Mouse (Mus musculus): ENCODE data around the gene Kcnb1. TPM values are rescaled to one million over a fixed set of nuclear protein-coding genes. Genes with fewer than 3 reads are reported as not detected.

Kcnb1 gene
- polyA plus RNA-seq, 1 experiment from 2014 or later = 1.1 TPM

DNA sequence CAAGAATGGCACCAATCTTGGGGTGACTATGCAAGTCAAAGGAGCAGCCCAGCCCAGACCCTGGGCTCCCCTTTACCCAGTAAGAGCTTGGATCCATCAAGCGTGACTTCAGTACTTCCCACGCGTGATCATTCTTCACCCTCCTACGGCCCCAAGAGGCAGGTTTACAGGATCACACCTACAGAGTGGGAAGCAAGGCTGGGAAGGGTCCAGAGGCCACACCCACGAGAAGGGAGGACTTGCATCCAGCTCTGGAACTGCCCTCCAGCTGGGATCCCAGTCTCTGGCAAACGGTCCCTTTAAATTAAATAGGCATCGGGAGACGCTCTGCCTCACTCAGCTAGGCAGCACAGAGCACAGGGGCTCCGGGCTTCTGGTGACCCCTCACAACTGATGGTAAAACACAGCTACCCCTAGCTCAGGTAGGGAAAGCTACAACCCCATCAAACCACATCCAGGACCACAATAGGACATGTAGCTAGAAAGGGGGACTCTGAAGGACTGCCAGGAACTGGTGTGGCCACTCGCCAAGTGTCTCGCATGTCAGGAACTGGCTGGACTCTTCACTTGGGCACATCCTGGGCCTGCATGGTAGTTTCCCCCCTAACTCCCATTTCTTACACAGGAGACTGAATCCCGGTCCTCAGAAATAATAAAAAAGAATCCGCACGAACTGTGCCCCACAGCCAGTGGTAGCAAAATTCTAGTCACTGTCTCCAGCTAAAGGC is 8.1 kb downstream of the Kcnb1 start:
- DNase-seq (ENCODE audit: low spot score) (no peak), ATAC-seq (ENCODE audit: insufficient read depth, low FRiP score, low TSS enrichment) (no peak)
- Histone ChIP-seq H3K9ac (ENCODE audit: low read length) (no peak overlapping the region), H3K4me2 (ENCODE audit: low read depth) (no peak overlapping the region), H3K9me3 (ENCODE audit: control insufficient read depth, low read length) (no peaks in the 10 kb centered on the region), H3K36me3 (ENCODE audit: control insufficient read depth, insufficient read depth, low read length) (no peaks in the 10 kb centered on the region), H3K27ac (ENCODE audit: low read depth, low read length) (no peak overlapping the region), H3K27me3 (ENCODE audit: control insufficient read depth, insufficient read depth, low read length) (no peaks in the 10 kb centered on the region), H3K4me1 (ENCODE audit: control insufficient read depth, insufficient read depth, low read length) (no peaks in the 10 kb centered on the region), H3K4me3 (ENCODE audit: low read depth, low read length) (no peak overlapping the region)
- WGBS = 85% methylated on average over 14 of the region's 14 CpGs

DNA sequence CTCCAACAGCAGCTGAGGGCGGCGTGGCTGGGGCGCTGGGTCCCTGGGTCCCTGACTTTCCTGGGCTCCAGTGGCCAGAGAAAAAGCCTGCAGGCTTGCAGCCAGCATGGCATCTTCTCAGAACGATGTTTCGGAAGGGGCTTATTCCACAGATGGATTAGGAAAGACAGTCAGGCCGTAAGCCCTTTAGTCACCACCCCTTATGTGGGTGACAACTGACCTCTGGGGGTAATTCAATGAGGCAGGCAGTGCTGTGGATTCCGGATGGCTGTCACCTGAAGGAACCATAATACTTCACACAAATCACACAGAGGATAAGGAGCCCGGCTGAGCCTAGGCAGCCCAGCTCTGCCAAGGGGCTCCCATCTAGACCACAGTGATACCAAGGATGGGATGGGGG is 8.9 kb downstream of the Kcnb1 start:
- 78% methylated on average over 8 of the region's 8 CpGs for WGBS

GRCm38 (mm10) chr2:167179301-167179700 is 10.7 kb downstream of the Kcnb1 start:
- 90% methylated on average over 10 of the region's 10 CpGs for WGBS
- no peak for ATAC-seq (ENCODE audit: insufficient read depth, low FRiP score, low TSS enrichment)
- no peak overlapping the region for H3K4me3 ChIP-seq (ENCODE audit: low read depth, low read length)

More for the DNA sequence above, 8.9 kb downstream of the Kcnb1 start:
- no peak overlapping the region for H3K9ac ChIP-seq (ENCODE audit: low read length)
- H3K36me3 ChIP-seq (ENCODE audit: control insufficient read depth, insufficient read depth, low read length) = no peaks in the 10 kb centered on the region
- no peaks in the 10 kb centered on the region for H3K4me1 ChIP-seq (ENCODE audit: control insufficient read depth, insufficient read depth, low read length)
- ATAC-seq (ENCODE audit: insufficient read depth, low FRiP score, low TSS enrichment) = no peak
- H3K9me3 ChIP-seq (ENCODE audit: control insufficient read depth, low read length) = no peaks in the 10 kb centered on the region
- H3K4me3 ChIP-seq (ENCODE audit: low read depth, low read length) = no peak overlapping the region
- H3K27ac ChIP-seq (ENCODE audit: low read depth, low read length) = no peak overlapping the region
- no peak for DNase-seq (ENCODE audit: low spot score)
- H3K27me3 ChIP-seq (ENCODE audit: control insufficient read depth, insufficient read depth, low read length) = no peaks in the 10 kb centered on the region
- H3K4me2 ChIP-seq (ENCODE audit: low read depth) = no peak overlapping the region

GRCm38 (mm10) chr2:167177231-167177641 is 12.7 kb downstream of the Kcnb1 start:
- WGBS = 77% methylated on average over 10 of the region's 10 CpGs
- no peak for ATAC-seq (ENCODE audit: insufficient read depth, low FRiP score, low TSS enrichment)
- no peak overlapping the region for H3K27ac ChIP-seq (ENCODE audit: low read depth, low read length)
- H3K4me3 ChIP-seq (ENCODE audit: low read depth, low read length) = no peak overlapping the region
- no peaks in the 10 kb centered on the region for H3K4me1 ChIP-seq (ENCODE audit: control insufficient read depth, insufficient read depth, low read length)
- no peaks in the 10 kb centered on the region for H3K27me3 ChIP-seq (ENCODE audit: control insufficient read depth, insufficient read depth, low read length)
- H3K36me3 ChIP-seq (ENCODE audit: control insufficient read depth, insufficient read depth, low read length) = no peaks in the 10 kb centered on the region
- no peaks in the 10 kb centered on the region for H3K9me3 ChIP-seq (ENCODE audit: control insufficient read depth, low read length)
- no peak for DNase-seq (ENCODE audit: low spot score)
- no peak overlapping the region for H3K4me2 ChIP-seq (ENCODE audit: low read depth)
- H3K9ac ChIP-seq (ENCODE audit: low read length) = no peak overlapping the region

More at GRCm38 (mm10) chr2:167179301-167179700, 10.7 kb downstream of the Kcnb1 start:
- Histone ChIP-seq H3K27ac (ENCODE audit: low read depth, low read length) (no peak overlapping the region), H3K4me2 (ENCODE audit: low read depth) (no peak overlapping the region), H3K27me3 (ENCODE audit: control insufficient read depth, insufficient read depth, low read length) (no peaks in the 10 kb centered on the region), H3K9ac (ENCODE audit: low read length) (no peak overlapping the region), H3K4me1 (ENCODE audit: control insufficient read depth, insufficient read depth, low read length) (no peaks in the 10 kb centered on the region), H3K9me3 (ENCODE audit: control insufficient read depth, low read length) (no peaks in the 10 kb centered on the region), H3K36me3 (ENCODE audit: control insufficient read depth, insufficient read depth, low read length) (no peaks in the 10 kb centered on the region)
- DNase-seq (ENCODE audit: low spot score) = no peak

DNA sequence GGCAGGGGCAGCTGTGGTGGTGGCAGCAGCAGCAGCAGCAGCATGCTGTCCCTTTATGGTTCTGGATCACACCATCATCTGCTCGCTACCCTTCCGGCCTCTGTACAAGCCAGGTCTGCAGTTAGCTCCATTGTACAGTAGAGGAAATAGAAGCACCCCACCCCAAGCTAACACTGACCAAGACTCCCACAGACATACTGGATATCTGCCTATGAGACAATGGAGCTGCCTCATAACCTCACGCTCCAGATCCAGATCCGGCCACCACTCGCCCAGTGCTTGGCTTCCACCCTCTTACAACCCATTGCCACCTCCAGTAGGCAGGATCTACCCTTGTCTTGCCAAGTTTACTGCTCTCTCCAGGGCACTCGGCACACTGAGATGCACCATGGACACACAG is 14.7 kb downstream of the Kcnb1 start:
- Histone ChIP-seq H3K9me3 (ENCODE audit: control insufficient read depth, low read length) (no peaks in the 10 kb centered on the region), H3K4me3 (ENCODE audit: low read depth, low read length) (no peak overlapping the region), H3K9ac (ENCODE audit: low read length) (no peak overlapping the region), H3K4me1 (ENCODE audit: control insufficient read depth, insufficient read depth, low read length) (no peaks in the 10 kb centered on the region), H3K27ac (ENCODE audit: low read depth, low read length) (no peak overlapping the region), H3K27me3 (ENCODE audit: control insufficient read depth, insufficient read depth, low read length) (no peaks in the 10 kb centered on the region), H3K4me2 (ENCODE audit: low read depth) (no peak overlapping the region), H3K36me3 (ENCODE audit: control insufficient read depth, insufficient read depth, low read length) (no peaks in the 10 kb centered on the region)
- ATAC-seq (ENCODE audit: insufficient read depth, low FRiP score, low TSS enrichment) = no peak
- WGBS = 93% methylated on average over 6 of the region's 6 CpGs
- DNase-seq (ENCODE audit: low spot score) = no peak

DNA sequence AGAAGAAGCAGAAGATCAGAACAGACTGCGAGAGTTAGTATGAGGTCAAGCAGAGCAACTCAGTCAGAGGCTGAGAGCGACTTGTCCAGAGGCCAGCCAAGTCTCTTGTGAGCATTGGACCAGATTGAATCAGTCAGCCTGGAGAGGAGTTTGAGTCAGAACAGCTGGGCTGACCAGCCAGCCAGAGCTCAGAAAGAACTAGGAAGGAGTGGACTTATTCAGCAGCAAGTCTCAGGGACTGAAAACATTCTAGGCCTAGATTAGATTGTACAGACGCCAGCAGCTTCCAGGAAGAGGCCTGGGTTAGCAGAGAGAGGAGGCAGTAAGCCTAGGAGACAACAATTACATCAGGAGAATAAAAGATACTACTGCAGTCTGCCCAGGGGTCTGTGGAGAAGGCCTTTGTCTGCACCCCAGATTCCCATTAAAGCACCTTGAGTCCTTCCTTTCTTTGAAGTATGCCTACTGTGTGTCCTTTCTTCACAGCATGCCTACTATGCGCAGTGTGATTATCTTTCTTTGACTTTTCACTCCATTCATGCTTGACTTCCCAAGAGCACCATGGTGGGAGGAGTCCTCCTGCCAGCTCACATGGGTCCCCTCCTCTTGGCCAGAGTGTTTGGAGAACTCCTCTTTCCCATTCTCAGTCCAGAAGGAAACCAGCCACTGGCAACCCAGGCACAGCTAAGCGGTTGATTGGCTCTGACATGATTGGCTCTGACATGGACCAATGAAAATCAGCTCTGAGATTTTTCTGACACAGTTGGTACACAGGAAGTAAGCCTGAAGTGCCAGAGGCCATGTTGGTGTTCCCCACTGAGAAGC is 16.7 kb downstream of the Kcnb1 start:
- no peak overlapping the region for H3K4me2 ChIP-seq (ENCODE audit: low read depth)
- no peak for DNase-seq (ENCODE audit: low spot score)
- 84% methylated on average over 5 of the region's 5 CpGs for WGBS
- no peaks in the 10 kb centered on the region for H3K36me3 ChIP-seq (ENCODE audit: control insufficient read depth, insufficient read depth, low read length)
- no peaks in the 10 kb centered on the region for H3K9me3 ChIP-seq (ENCODE audit: control insufficient read depth, low read length)
- H3K9ac ChIP-seq (ENCODE audit: low read length) = no peak overlapping the region
- H3K4me3 ChIP-seq (ENCODE audit: low read depth, low read length) = no peak overlapping the region
- H3K27me3 ChIP-seq (ENCODE audit: control insufficient read depth, insufficient read depth, low read length) = no peaks in the 10 kb centered on the region
- H3K4me1 ChIP-seq (ENCODE audit: control insufficient read depth, insufficient read depth, low read length) = no peaks in the 10 kb centered on the region
- H3K27ac ChIP-seq (ENCODE audit: low read depth, low read length) = no peak overlapping the region
- ATAC-seq (ENCODE audit: insufficient read depth, low FRiP score, low TSS enrichment) = no peak

DNA sequence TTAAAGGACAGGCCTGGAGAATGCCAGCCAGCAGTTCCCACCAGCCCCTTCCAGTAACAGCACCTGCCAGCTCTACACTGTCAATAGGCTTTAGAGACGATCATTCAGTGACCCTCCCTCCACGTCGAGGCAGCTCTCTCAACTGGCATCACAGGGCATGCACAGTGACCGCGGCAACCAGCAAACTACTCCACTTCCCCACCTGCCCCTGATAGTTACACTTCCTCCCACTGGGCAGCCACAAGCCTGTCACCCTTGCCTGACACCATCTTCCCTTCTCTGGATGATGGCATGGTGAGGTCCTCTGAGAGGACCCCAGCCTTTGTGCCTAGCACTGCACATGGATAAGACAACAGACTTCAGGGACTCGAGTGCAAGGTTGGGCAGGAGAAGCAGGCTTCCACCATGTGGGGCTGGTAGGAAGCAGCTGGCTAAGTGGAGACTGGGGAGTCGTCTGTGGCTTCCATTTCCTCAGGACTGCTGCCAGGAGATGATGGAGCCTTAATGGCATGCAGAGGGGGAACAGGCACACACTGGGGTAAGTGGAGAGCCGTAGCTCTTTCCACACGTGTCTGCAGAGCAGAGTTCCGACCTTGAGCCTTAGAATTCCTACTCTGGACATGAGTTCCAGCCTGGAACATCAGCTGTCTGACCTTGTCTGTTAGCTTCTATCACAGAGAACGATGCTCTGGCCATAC is 22.3 kb downstream of the Kcnb1 start:
- H3K9me3 ChIP-seq (ENCODE audit: control insufficient read depth, low read length) = no peaks in the 10 kb centered on the region
- ATAC-seq (ENCODE audit: insufficient read depth, low FRiP score, low TSS enrichment) (no peak), DNase-seq (ENCODE audit: low spot score) (no peak)
- no peak overlapping the region for H3K4me2 ChIP-seq (ENCODE audit: low read depth)
- no peaks in the 10 kb centered on the region for H3K36me3 ChIP-seq (ENCODE audit: control insufficient read depth, insufficient read depth, low read length)
- WGBS = 71% methylated on average over 11 of the region's 11 CpGs
- H3K9ac ChIP-seq (ENCODE audit: low read length) = no peak overlapping the region
- no peak overlapping the region for H3K27ac ChIP-seq (ENCODE audit: low read depth, low read length)
- no peak overlapping the region for H3K4me3 ChIP-seq (ENCODE audit: low read depth, low read length)
- no peaks in the 10 kb centered on the region for H3K27me3 ChIP-seq (ENCODE audit: control insufficient read depth, insufficient read depth, low read length)
- H3K4me1 ChIP-seq (ENCODE audit: control insufficient read depth, insufficient read depth, low read length) = no peaks in the 10 kb centered on the region

- no peak for DNase-seq (ENCODE audit: low spot score)
- H3K4me3 ChIP-seq (ENCODE audit: low read depth, low read length) = no peak overlapping the region
- H3K4me1 ChIP-seq (ENCODE audit: control insufficient read depth, insufficient read depth, low read length) = no peaks in the 10 kb centered on the region
- no peak overlapping the region for H3K4me2 ChIP-seq (ENCODE audit: low read depth)
- 89% methylated on average over 9 of the region's 9 CpGs for WGBS
- no peaks in the 10 kb centered on the region for H3K9me3 ChIP-seq (ENCODE audit: control insufficient read depth, low read length)
- no peak overlapping the region for H3K9ac ChIP-seq (ENCODE audit: low read length)
- no peaks in the 10 kb centered on the region for H3K36me3 ChIP-seq (ENCODE audit: control insufficient read depth, insufficient read depth, low read length)
- H3K27me3 ChIP-seq (ENCODE audit: control insufficient read depth, insufficient read depth, low read length) = no peaks in the 10 kb centered on the region
- H3K27ac ChIP-seq (ENCODE audit: low read depth, low read length) = no peak overlapping the region
- ATAC-seq (ENCODE audit: insufficient read depth, low FRiP score, low TSS enrichment) = no peak
Measured at GRCm38 (mm10) chr2:167163600-167163999, 26.4 kb downstream of the Kcnb1 start.
